Mouse (Mus musculus): ENCODE measurements around the gene Cct7. TPM values are rescaled to one million over a fixed set of nuclear protein-coding genes. Genes with fewer than 3 reads are reported as not detected.
"Not testable (repeated sequence)": the region's sequence is repeated elsewhere in the genome, so short reads cannot be mapped to it uniquely, and the experiment has no call there.

Gene Cct7
- total RNA-seq, 2 experiments from 2014 or later: 203 to 224 TPM

- intact Hi-C loops (cut with DNase I): loop anchor here (5.0 kb wide), 2 partner anchors 52 to 137 kb away; partner anchors contain the start of genes Alms1 and Fbxo41
- not testable (repeated sequence) for DNase-seq (ENCODE audit: low spot score in 2 of 2)
These were observed 1.2 kb upstream of the Cct7 start for GRCm38 (mm10) chr6:85450140-85450539.

- intact Hi-C loops (cut with DNase I): loop anchor here (1.0 to 5.0 kb wide), 3 partner anchors 20 to 135 kb away; partner anchors contain the start of genes Alms1 and Fbxo41
These were observed 523 bp downstream of the Cct7 start, which contains the start of gene Pradc1 for GRCm38 (mm10) chr6:85451664-85452410. Gene Pradc1 (minus strand): TSS chr6:85451970.

GRCm38 (mm10) chr6:85452411-85452665, 1.0 kb downstream of the Cct7 start:
- no peak for DNase-seq (ENCODE audit: low spot score in 2 of 2)
- intact Hi-C loops (cut with DNase I): loop anchor here (5.0 kb wide), 2 partner anchors 50 to 135 kb away; partner anchors contain the start of genes Alms1 and Fbxo41

More at GRCm38 (mm10) chr6:85451664-85452410, 523 bp downstream of the Cct7 start, which contains the start of gene Pradc1:
- DNase-seq (ENCODE audit: low spot score in 2 of 2): peak; percentile 98

- no peak for DNase-seq (ENCODE audit: low spot score in 2 of 2)
- intact Hi-C loops (cut with DNase I): loop anchor here (5.0 kb wide), 2 partner anchors 49 to 134 kb away; partner anchors contain the start of genes Alms1 and Fbxo41
These were observed 1.5 kb downstream of the Cct7 start for GRCm38 (mm10) chr6:85452816-85453215.

- intact Hi-C loops (cut with DNase I): no loop called here
- DNase-seq (ENCODE audit: low spot score in 2 of 2): no peak
These were observed 8.3 kb downstream of the Cct7 start for GRCm38 (mm10) chr6:85459621-85460020.

GRCm38 (mm10) chr6:85465381-85465780, 14.1 kb downstream of the Cct7 start:
- intact Hi-C loops (cut with DNase I): no loop called here

GRCm38 (mm10) chr6:85469660-85470430, 18.5 kb downstream of the Cct7 start:
- no peak for DNase-seq (ENCODE audit: low spot score in 2 of 2)
- intact Hi-C loops (cut with DNase I): loop anchor here (5.0 to 10.0 kb wide), 2 partner anchors 42 to 435 kb away; partner anchors contain the start of genes Egr4 and Nat8f4

More at GRCm38 (mm10) chr6:85465381-85465780, 14.1 kb downstream of the Cct7 start:
- DNase-seq (ENCODE audit: low spot score in 2 of 2): no peak

GRCm38 (mm10) chr6:85471962-85472361, 20.6 kb downstream of the Cct7 start:
- intact Hi-C loops (cut with DNase I): loop anchor here (5.0 to 10.0 kb wide), 2 partner anchors 40 to 433 kb away; partner anchors contain the start of genes Egr4 and Nat8f4
- no peak for DNase-seq (ENCODE audit: low spot score in 2 of 2)

- no peak for DNase-seq (ENCODE audit: low spot score in 2 of 2)
- intact Hi-C loops (cut with DNase I): loop anchor here (5.0 to 10.0 kb wide), 2 partner anchors 40 to 432 kb away; partner anchors contain the start of genes Egr4 and Nat8f4
These were observed 21.2 kb downstream of the Cct7 start for GRCm38 (mm10) chr6:85472542-85472941.

- intact Hi-C loops (cut with DNase I): loop anchor here (10.0 kb wide), 1 partner anchor 429 kb away; the partner anchor contains the start of gene Nat8f4
- DNase-seq (ENCODE audit: low spot score in 2 of 2): no peak
These were observed 24.3 kb downstream of the Cct7 start for GRCm38 (mm10) chr6:85475581-85475980.

GRCm38 (mm10) chr6:85477366-85477917, 26.1 kb downstream of the Cct7 start:
- DNase-seq (ENCODE audit: low spot score in 2 of 2): no peak
- intact Hi-C loops (cut with DNase I): loop anchor here (10.0 kb wide), 1 partner anchor 427 kb away; the partner anchor contains the start of gene Nat8f4

GRCm38 (mm10) chr6:85478416-85478815, 27.1 kb downstream of the Cct7 start:
- DNase-seq (ENCODE audit: low spot score in 2 of 2): no peak
- intact Hi-C loops (cut with DNase I): loop anchor here (10.0 kb wide), 1 partner anchor 426 kb away; the partner anchor contains the start of gene Nat8f4

- no peak for DNase-seq (ENCODE audit: low spot score in 2 of 2)
- intact Hi-C loops (cut with DNase I): loop anchor here (10.0 kb wide), 1 partner anchor 425 kb away; the partner anchor contains the start of gene Nat8f4
These were observed 28.7 kb downstream of the Cct7 start for GRCm38 (mm10) chr6:85479979-85480378.

- DNase-seq (ENCODE audit: low spot score in 2 of 2): no peak
- intact Hi-C loops (cut with DNase I): no loop called here
These were observed 29.4 kb downstream of the Cct7 start for GRCm38 (mm10) chr6:85480685-85481084.

GRCm38 (mm10) chr6:85483843-85484721, 32.8 kb downstream of the Cct7 start:
- peak in 1 of 2 experiments; percentile 55 for DNase-seq (ENCODE audit: low spot score in 2 of 2)
- intact Hi-C loops (cut with DNase I): no loop called here

- no peak for DNase-seq (ENCODE audit: low spot score in 2 of 2)
- intact Hi-C loops (cut with DNase I): no loop called here
These were observed 34.4 kb downstream of the Cct7 start for GRCm38 (mm10) chr6:85485738-85486137.

- intact Hi-C loops (cut with DNase I): no loop called here
- DNase-seq (ENCODE audit: low spot score in 2 of 2): no peak
These were observed 37.2 kb downstream of the Cct7 start for GRCm38 (mm10) chr6:85488510-85488909.

- intact Hi-C loops (cut with DNase I): no loop called here
- no peak for DNase-seq (ENCODE audit: low spot score in 2 of 2)
These were observed 38.4 kb downstream of the Cct7 start for GRCm38 (mm10) chr6:85489717-85490116.

- intact Hi-C loops (cut with DNase I): no loop called here
- DNase-seq (ENCODE audit: low spot score in 2 of 2): no peak
These were observed 38.9 kb downstream of the Cct7 start for GRCm38 (mm10) chr6:85490252-85490651.
